Mouse (Mus musculus) forebrain, embryonic 13.5 days (tissue): ENCODE data around the gene Sh3bgrl2. TPM values are rescaled to one million over a fixed set of nuclear protein-coding genes. Genes with fewer than 3 reads are reported as not detected.
A peak's percentile ranks its signal among the peaks of the same experiment; 100 is the strongest.

ENCODE experiments used
- ATAC-seq: fragments of 200-750 bp; cut with Nextera tagmentation; 2 replicates; pipeline ENCODE4 v1.8.0; 2017
- H3K27ac ChIP-seq: fragments of 300-500 bp; sonication (generic); 2 replicates; pipeline ENCODE4 v1.5.1; 2015; ENCODE audit warnings: inconsistent platforms, mild to moderate bottlenecking, moderate library complexity
- H3K27me3 ChIP-seq: fragments of 300-500 bp; sonication (generic); 2 replicates; pipeline ENCODE4 v1.6.1; 2015; ENCODE audit warnings: mild to moderate bottlenecking, inconsistent platforms
- H3K36me3 ChIP-seq: fragments of 300-500 bp; sonication (generic); 2 replicates; pipeline ENCODE4 v1.6.1; 2015; ENCODE audit warnings: mild to moderate bottlenecking, inconsistent platforms; ENCODE audit not compliant: poor library complexity, severe bottlenecking
- H3K4me1 ChIP-seq: fragments of 300-500 bp; sonication (generic); 2 replicates; pipeline ENCODE4 v1.6.1; 2015; ENCODE audit warnings: inconsistent platforms
- H3K4me2 ChIP-seq: fragments of 300-500 bp; sonication (generic); 2 replicates; pipeline ENCODE4 v1.6.1; 2015; ENCODE audit warnings: inconsistent platforms, mild to moderate bottlenecking, moderate library complexity
- H3K4me3 ChIP-seq: fragments of 300-500 bp; sonication (generic); 2 replicates; pipeline ENCODE4 v1.5.1; 2015; ENCODE audit warnings: mild to moderate bottlenecking, inconsistent platforms
- H3K9ac ChIP-seq: fragments of 300-500 bp; sonication (generic); 2 replicates; pipeline ENCODE4 v1.6.1; 2015; ENCODE audit warnings: mild to moderate bottlenecking, inconsistent platforms
- H3K9me3 ChIP-seq: fragments of 300-500 bp; sonication (generic); replicated peaks from 2 replicates; pipeline ENCODE4 v1.6.1; 2016; ENCODE audit warnings: inconsistent platforms
- WGBS: fragments of 180-500 bp; shearing (Covaris S2); methylation state at CpG from one replicate; pipeline ENCODE4 v1.1.7; 2015; 5-methylcytosine and 5-hydroxymethylcytosine counted together
- polyA plus RNA-seq: library from polyadenylated mRNA; unstranded; fragments of >200 nt; fragmentation: Nextera tagmentation; extraction: Ambion mirVana; gene quantifications from 2 replicates; pipeline ENCODE4 v1.2.1, GENCODE M21; 2015

Gene Sh3bgrl2
- polyA plus RNA-seq, 1 experiment from 2014 or later, result 16.9 TPM

DNA sequence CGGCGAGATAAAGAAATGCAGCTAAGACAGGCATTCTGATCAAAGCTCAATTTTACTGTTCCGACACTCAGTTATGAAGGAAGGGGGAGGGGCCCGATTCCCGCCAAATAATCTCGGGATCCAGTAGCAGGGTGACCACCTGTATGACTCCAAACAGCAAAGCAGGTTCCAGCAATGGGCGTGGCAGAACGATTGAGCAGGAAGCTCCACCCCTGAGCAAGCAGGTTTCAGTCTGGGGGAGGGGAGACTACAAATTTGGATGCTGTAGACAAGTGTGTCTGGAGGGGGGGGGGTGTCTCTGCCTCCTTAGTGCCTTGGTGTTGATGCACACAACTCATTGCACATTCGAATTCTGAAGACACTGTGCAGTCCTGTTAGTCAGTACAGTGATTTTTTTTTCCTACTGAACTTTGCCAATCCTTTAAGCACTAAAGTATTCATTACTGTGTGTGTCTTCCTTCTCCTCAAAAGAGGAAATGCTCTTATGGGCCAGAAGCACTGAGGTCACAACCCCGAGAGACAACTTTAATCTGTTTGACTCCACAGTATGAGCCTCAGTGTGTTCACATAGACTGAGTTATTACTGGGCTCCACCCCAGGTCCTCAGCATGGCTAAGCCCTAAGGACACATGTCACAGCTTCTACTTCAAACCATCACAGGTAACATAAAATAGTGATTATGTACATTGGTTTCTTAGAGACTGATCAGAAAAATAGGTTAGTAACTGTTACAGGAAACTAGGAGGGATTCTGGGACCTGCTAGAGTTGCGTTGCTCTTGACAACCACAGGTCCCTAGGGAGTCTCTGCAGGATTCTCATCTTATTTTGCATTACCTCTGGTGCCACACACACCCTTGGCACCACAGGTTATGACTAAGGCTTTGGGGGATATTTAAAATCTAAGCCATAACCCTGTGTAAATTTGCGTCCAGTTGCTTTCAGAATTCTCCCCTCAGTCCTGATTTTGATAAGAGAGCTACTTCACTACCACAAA lies 133.8 kb downstream of the Sh3bgrl2 start:
- no peak overlapping the region for H3K4me3 ChIP-seq
- no peak overlapping the region for H3K27ac ChIP-seq
- 71% methylated on average over 12 of the region's 12 CpGs for WGBS
- peaks cover 15% of the 10 kb centered on the region for H3K4me1 ChIP-seq
- no peaks in the 10 kb centered on the region for H3K9me3 ChIP-seq
- no peak overlapping the region for H3K4me2 ChIP-seq
- H3K9ac ChIP-seq, result no peak overlapping the region
- no peaks in the 10 kb centered on the region for H3K27me3 ChIP-seq
- no peak for ATAC-seq
- no peaks in the 10 kb centered on the region for H3K36me3 ChIP-seq

DNA sequence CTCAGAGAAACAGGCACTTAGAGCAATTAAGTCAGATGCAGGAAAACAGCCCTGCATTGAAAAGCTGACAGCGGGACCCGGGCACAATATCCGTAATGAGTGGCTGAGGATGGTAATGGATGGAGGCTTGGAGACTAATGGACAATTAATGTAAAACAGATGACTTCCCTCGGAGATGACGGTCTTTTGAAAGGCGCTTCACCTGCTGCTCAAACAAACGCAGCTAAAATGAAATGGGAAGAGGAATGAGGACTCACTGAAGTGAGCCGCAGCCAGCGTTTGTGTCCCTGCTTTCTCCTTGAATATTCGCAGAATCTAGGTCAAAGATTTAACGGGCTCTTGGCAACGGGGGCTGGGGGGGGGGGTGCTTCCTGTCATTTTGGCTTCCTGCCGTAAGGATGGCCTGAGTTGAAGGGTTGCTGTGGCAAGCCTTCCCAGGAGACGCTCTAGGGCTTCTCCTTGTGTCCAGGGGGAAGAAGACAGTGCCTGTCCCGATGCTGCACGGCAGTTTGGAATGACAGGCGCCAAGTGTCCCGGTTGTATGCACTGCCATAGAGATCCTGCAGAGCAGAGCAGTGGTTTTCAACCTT lies 138.5 kb downstream of the Sh3bgrl2 start:
- H3K4me3 ChIP-seq, result peak overlapping the region; percentile 31
- WGBS, result 5% methylated on average over 18 of the region's 18 CpGs
- peak overlapping the region; percentile 60 for H3K4me2 ChIP-seq
- H3K4me1 ChIP-seq, result peaks cover 24% of the 10 kb centered on the region
- no peaks in the 10 kb centered on the region for H3K9me3 ChIP-seq
- no peaks in the 10 kb centered on the region for H3K27me3 ChIP-seq
- no peaks in the 10 kb centered on the region for H3K36me3 ChIP-seq
- H3K27ac ChIP-seq, result peak overlapping the region; percentile 83
- ATAC-seq, result peak; percentile 83
- H3K9ac ChIP-seq, result peak overlapping the region; percentile 45; the same call in 1 of the 2 replicates

DNA sequence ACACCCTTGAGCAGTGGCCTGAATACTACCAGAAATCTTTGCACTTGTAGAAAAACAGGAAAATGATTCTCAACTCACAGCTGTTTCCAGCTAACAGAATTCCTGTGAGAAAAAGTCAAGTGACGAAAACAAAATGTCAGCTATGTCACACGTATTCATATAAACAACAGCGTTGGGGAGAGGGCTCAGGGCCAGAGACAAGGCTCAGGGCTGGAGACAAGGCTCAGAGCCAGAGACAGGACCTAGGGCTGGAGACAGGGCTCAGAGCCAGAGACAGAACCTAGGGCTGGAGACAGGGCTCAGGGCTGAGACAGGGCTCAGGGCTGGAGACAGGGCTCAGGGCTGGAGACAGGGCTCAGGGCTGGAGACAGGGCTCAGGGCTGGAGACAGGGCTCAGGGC lies 139.8 kb downstream of the Sh3bgrl2 start:
- H3K4me2 ChIP-seq, result no peak overlapping the region
- H3K27me3 ChIP-seq, result no peaks in the 10 kb centered on the region
- H3K4me3 ChIP-seq, result no peak overlapping the region
- peaks cover 24% of the 10 kb centered on the region for H3K4me1 ChIP-seq
- no peaks in the 10 kb centered on the region for H3K36me3 ChIP-seq
- no peak overlapping the region for H3K9ac ChIP-seq
- WGBS, result 52% methylated on average over 3 of the region's 3 CpGs
- peak overlapping the region; percentile 51 for H3K27ac ChIP-seq
- no peaks in the 10 kb centered on the region for H3K9me3 ChIP-seq
- ATAC-seq, result no peak

Other genes with a start within 250 kb of the Sh3bgrl2 start
- gene Lca5, start 107.2 kb upstream of the Sh3bgrl2 start, polyA plus RNA-seq, result 23.4 and 26.5 TPM in 2 replicates